Comparison of ENCODE assay signal across 9 mouse cellular contexts in the genomic region with DNA sequence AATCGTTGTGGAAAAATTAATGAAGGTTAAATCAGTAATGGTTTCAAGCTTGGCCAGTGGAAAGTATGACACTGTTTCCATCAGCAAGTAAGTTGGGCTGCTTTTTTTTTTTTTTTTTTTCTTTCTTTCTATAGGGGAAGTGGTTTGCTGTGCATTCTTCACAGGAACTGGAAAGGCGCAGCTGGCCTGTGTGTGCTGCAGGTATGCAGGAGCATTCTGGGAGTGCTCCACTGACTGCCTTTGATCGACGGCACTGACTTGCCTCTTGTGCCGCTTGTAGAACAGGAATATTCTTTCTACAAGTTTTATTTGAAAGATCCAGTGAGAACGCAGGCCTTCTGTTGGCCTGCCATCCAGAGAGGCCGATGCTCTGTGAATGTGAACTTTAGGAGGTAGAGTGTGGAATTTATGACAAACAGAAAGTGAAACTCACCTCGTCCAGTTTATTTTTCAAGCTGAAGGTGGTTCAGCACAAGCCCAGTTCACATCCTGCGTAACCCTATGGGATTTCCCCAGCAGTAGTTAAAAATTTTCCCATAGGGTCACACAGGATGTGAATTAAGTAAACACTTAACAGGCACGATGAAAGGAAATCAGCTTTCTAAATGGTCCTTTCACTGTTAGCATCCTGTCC.
DNase-seq lines count a peak whose midpoint lies in the region; ATAC-seq and TF ChIP-seq lines count a peak whose summit lies in the region.
"Had no signal": no experiment of that assay in that cellular context is flagged by ENCODE, and none has a peak within 500 bp of the region (broad histone marks: within the 10 kb centered on the region; RNA-seq: fewer than 3 reads in every experiment).

No protein-coding gene starts in this region.

- H3K9ac ChIP-seq in limb, embryonic 15.5 days, result no peak overlapping the region

- no peak for TF ChIP-seq CTCF in gastrocnemius, adult 2 months (IDR thresholded peaks at IDR 0.05)

- DNase-seq in gastrocnemius, adult 2 months, result no peak
- no peak for DNase-seq in gastrocnemius, postnatal 4 days (ENCODE audit: low spot score in 2 of 2)
- DNase-seq in spleen, adult 18-20 months, result peak; percentile 41 to 46
- no peak for DNase-seq in adrenal gland, postnatal 36 days
- no peak for DNase-seq in Muller cell, postnatal 12 days (ENCODE audit: inconsistent ontology term)
- no peak for DNase-seq in right cerebral cortex, postnatal 14 days

- H3K36me3 ChIP-seq in limb, embryonic 15.5 days, result no peaks in the 10 kb centered on the region
- H3K36me3 ChIP-seq: G1E had no signal

- H3K4me3 ChIP-seq in gastrocnemius, adult 2 months, result peak overlapping the region; percentile 58
- 0 out of 2 replicates have a peak overlapping the region, but pooled peaks have one; percentile 11 for H3K4me3 ChIP-seq in limb, embryonic 15.5 days

- peak overlapping the region; percentile 24; the same call in 1 of the 2 replicates for H3K4me2 ChIP-seq in limb, embryonic 15.5 days

- H3K4me1 ChIP-seq in limb, embryonic 15.5 days, result peaks cover 6% of the 10 kb centered on the region; the same call in 1 of the 2 replicates

- H3K9me3 ChIP-seq in limb, embryonic 15.5 days, result no peaks in the 10 kb centered on the region
- H3K9me3 ChIP-seq: G1E had no signal

- peak; percentile 78 for ATAC-seq in common myeloid progenitor, adult 5-6 weeks (replicated peaks; ENCODE audit: low read depth, poor library complexity, severe bottlenecking)
- ATAC-seq in limb, embryonic 15.5 days (ENCODE audit: insufficient number of reproducible peaks, low FRiP score, low TSS enrichment, low read depth), result no peak

- WGBS in limb, embryonic 15.5 days, result 40% methylated on average over 10 of the region's 10 CpGs

- H3K27me3 ChIP-seq in limb, embryonic 15.5 days, result no peaks in the 10 kb centered on the region

- H3K27ac ChIP-seq in gastrocnemius, adult 2 months, result peak overlapping the region; percentile 80
- peak overlapping the region; percentile 39 for H3K27ac ChIP-seq in limb, embryonic 15.5 days

- intact Hi-C loops in gastrocnemius, adult 2 months (cut with DNase I), result loop anchor here (5.0 kb wide), 3 partner anchors 34 to 119 kb away; a partner anchor contains a TSS

Comparison
In these comparisons a context has a peak if more than half of its experiments do, and no peak if none do; other contexts are left out.
1. DNase-seq: peak in spleen, adult 18-20 months (2 of 2); none in gastrocnemius, adult 2 months (single experiment), gastrocnemius, postnatal 4 days (0 of 2), adrenal gland, postnatal 36 days (0 of 2), Muller cell, postnatal 12 days (single experiment) and right cerebral cortex, postnatal 14 days (single experiment).